Mouse (Mus musculus): ENCODE results near the gene Stard5. TPM values are rescaled to one million over a fixed set of nuclear protein-coding genes. Genes with fewer than 3 reads are reported as not detected.

Gene Stard5
- polyA plus RNA-seq, 1 experiment from 2014 or later: 21.5 TPM

DNA sequence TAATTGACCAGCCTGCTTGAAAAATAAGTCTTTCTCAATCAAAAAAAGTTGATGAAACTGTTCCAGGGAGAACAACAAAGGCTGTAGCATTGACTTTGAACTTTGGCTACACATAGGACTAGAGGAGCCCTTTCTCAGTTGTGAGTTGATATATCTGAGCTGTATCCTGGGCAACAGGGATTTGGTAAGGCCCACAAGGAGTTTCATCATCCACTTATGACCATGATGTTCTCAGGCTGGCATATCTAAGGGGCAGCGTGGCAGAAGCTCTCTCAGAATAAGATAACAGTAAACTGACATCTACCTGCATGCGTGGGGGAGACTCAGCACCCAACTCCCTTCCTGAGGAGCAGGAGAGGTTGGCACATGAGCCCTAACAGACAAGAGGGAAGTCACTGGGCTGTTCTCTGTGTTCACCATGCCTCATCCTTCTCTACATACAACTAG lies 21.9 kb downstream of the Stard5 start:
- WGBS: 84% methylated on average over 2 of the region's 2 CpGs
- no peak overlapping the region for H3K27ac ChIP-seq (ENCODE audit: low read length)
- H3K36me3 ChIP-seq (ENCODE audit: control insufficient read depth, insufficient read depth, low read length): no peaks in the 10 kb centered on the region
- no peak overlapping the region for H3K4me3 ChIP-seq (ENCODE audit: low read depth, low read length)
- ATAC-seq (ENCODE audit: insufficient number of reproducible peaks, insufficient read depth, low FRiP score, low read depth): no peak
- no peaks in the 10 kb centered on the region for H3K27me3 ChIP-seq (ENCODE audit: control insufficient read depth, insufficient read depth, low read length)
- H3K9me3 ChIP-seq (ENCODE audit: control insufficient read depth, low read depth, low read length): no peaks in the 10 kb centered on the region
- H3K9ac ChIP-seq (replicated peaks; ENCODE audit: low read depth, low read length): no peak overlapping the region
- H3K4me2 ChIP-seq (replicated peaks; ENCODE audit: low read depth, low read length): no peak overlapping the region
- peaks cover 4% of the 10 kb centered on the region; the same call in 1 of the 2 replicates for H3K4me1 ChIP-seq (ENCODE audit: control insufficient read depth, insufficient read depth, low read length)

DNA sequence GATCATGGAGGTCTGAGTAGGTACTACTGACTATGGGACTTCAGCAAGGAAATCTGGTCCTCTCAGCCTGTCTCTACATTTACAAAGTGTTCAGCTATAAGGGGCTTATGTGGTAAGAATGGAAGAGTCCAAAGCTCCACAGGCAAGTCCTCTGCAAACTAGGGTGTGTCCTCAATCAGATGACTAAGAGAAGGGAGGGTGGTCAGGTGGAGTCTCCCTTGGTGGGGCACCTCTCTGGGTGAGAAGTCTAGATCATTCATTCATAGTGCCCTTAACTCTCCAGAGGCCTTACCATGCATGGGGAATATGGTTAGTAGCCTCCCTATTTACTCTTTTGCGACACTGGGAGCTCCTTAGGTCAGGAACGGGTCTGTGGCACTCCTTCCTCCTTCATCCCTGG lies 22.4 kb downstream of the Stard5 start:
- no peaks in the 10 kb centered on the region for H3K36me3 ChIP-seq (ENCODE audit: control insufficient read depth, insufficient read depth, low read length)
- no peak for ATAC-seq (ENCODE audit: insufficient number of reproducible peaks, insufficient read depth, low FRiP score, low read depth)
- H3K4me2 ChIP-seq (replicated peaks; ENCODE audit: low read depth, low read length): no peak overlapping the region
- no peak overlapping the region for H3K27ac ChIP-seq (ENCODE audit: low read length)
- no peak overlapping the region for H3K4me3 ChIP-seq (ENCODE audit: low read depth, low read length)
- no peaks in the 10 kb centered on the region for H3K27me3 ChIP-seq (ENCODE audit: control insufficient read depth, insufficient read depth, low read length)
- no peak overlapping the region for H3K9ac ChIP-seq (replicated peaks; ENCODE audit: low read depth, low read length)
- no peaks in the 10 kb centered on the region for H3K9me3 ChIP-seq (ENCODE audit: control insufficient read depth, low read depth, low read length)
- 79% methylated on average over 2 of the region's 2 CpGs for WGBS
- no peaks in the 10 kb centered on the region for H3K4me1 ChIP-seq (ENCODE audit: control insufficient read depth, insufficient read depth, low read length)

DNA sequence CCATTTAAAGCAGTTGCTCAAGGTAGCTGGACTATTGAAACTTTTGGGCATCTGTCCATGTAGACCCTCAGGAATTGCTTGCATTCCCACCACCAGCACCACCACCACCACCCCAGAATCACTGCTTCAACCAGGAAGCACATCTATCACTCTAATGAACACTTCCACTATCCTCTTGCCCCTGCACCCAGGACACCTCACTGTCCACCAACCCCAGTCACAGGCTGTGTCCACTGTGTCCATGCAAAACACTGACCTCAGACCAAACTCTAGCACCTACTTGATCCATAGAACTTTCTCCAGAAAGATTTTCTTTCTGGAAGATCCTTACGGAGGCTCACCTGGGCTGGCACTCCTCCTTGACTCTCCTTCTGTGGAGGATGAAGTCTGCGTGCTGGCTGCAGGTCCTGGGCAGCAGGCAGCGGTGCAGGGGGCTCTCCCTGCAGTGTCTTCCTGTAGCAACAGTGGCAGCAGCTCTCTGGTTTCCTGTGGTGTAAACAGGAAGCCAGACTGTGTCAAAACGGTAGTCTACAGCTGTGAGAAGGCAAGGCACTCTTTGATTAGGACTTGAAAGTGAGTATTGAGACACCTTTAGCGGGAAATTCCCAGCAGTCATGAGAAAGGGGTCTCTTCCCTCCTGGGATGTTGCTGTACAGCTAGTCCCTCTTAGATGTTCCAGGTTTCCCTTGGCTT lies 23.3 kb downstream of the Stard5 start:
- H3K27ac ChIP-seq (ENCODE audit: low read length): peak overlapping the region; percentile 45; the same call in 1 of the 2 replicates
- H3K27me3 ChIP-seq (ENCODE audit: control insufficient read depth, insufficient read depth, low read length): no peaks in the 10 kb centered on the region
- no peak overlapping the region for H3K9ac ChIP-seq (replicated peaks; ENCODE audit: low read depth, low read length)
- no peaks in the 10 kb centered on the region for H3K9me3 ChIP-seq (ENCODE audit: control insufficient read depth, low read depth, low read length)
- H3K4me2 ChIP-seq (replicated peaks; ENCODE audit: low read depth, low read length): 0 out of 2 replicates have a peak overlapping the region, but pooled peaks have one; percentile 2
- no peak for ATAC-seq (ENCODE audit: insufficient number of reproducible peaks, insufficient read depth, low FRiP score, low read depth)
- H3K36me3 ChIP-seq (ENCODE audit: control insufficient read depth, insufficient read depth, low read length): no peaks in the 10 kb centered on the region
- no peak overlapping the region for H3K4me3 ChIP-seq (ENCODE audit: low read depth, low read length)
- no peaks in the 10 kb centered on the region for H3K4me1 ChIP-seq (ENCODE audit: control insufficient read depth, insufficient read depth, low read length)
- WGBS: 50% methylated on average over 5 of the region's 5 CpGs

DNA sequence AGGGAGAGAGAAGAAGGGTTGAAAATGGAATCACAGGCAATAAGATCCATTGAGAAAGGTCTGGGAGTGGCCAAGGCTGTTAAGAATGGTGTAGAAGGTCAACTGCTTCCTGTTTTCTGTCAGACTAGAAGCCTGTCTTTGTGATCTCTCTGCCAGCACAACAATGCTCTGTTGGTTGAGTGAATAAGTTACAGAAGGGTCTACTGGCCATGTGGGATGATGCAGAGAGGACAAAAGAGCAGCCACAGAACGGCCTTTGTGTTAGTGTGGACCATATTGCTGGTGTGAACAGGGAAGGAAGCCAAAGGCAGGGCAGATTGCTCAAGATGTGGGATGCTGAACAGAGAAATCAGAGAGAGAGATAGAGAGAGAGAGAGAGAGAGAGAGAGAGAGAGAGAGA lies 27.0 kb downstream of the Stard5 start:
- Histone ChIP-seq H3K4me1 (ENCODE audit: control insufficient read depth, insufficient read depth, low read length) (no peaks in the 10 kb centered on the region), H3K4me2 (replicated peaks; ENCODE audit: low read depth, low read length) (no peak overlapping the region), H3K27me3 (ENCODE audit: control insufficient read depth, insufficient read depth, low read length) (no peaks in the 10 kb centered on the region), H3K4me3 (ENCODE audit: low read depth, low read length) (no peak overlapping the region), H3K9ac (replicated peaks; ENCODE audit: low read depth, low read length) (no peak overlapping the region), H3K9me3 (ENCODE audit: control insufficient read depth, low read depth, low read length) (no peaks in the 10 kb centered on the region), H3K27ac (ENCODE audit: low read length) (no peak overlapping the region; the same call in 1 of the 2 replicates), H3K36me3 (ENCODE audit: control insufficient read depth, insufficient read depth, low read length) (no peaks in the 10 kb centered on the region)
- ATAC-seq (ENCODE audit: insufficient number of reproducible peaks, insufficient read depth, low FRiP score, low read depth): no peak
- 86% methylated on average over 1 of the region's 1 CpGs for WGBS

DNA sequence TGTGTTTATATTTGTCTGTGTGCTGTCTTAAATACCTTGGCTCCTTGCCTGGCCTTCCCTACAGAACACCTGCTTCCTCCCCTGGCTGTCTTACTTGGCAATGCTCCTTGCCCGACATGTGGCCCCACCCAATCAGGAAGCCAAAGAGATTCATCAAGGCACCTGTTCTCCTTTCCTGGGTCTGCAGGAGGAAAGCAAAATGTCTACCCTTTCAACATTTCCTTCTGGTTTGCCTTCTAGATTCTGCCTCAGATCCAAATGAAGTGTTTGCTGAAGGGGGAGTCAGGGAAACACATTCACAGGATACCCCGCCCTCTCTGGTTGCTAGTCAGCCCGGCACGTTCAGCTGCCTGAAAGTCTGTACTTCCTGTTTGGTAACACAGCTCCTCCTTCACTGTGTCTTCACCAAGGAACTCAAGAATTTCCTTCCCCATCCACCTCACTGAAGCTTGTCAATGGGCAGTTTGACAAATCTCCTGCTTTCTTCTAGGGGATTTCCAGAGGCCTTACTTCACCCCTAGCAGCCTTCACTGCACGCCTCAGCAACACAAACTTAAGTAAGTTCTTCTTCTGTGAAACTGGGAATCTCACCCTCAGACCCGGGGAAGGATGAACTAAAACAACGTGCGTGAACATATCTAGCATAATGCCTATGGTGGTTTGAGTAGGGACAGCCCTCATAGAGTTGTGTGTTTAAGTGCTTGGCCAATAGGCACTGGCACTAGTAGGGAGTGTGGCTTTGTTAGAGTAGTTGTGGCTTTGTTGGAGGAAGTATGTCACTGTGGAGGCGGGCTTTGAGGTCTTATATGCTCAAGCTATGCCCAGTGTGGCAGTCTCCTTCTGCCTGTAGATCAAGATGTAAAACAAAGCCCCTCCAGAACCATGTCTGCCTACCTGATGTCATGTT lies 27.7 kb downstream of the Stard5 start:
- Histone ChIP-seq H3K9ac (replicated peaks; ENCODE audit: low read depth, low read length) (no peak overlapping the region), H3K27me3 (ENCODE audit: control insufficient read depth, insufficient read depth, low read length) (no peaks in the 10 kb centered on the region), H3K4me1 (ENCODE audit: control insufficient read depth, insufficient read depth, low read length) (no peaks in the 10 kb centered on the region), H3K9me3 (ENCODE audit: control insufficient read depth, low read depth, low read length) (no peaks in the 10 kb centered on the region), H3K4me2 (replicated peaks; ENCODE audit: low read depth, low read length) (no peak overlapping the region), H3K27ac (ENCODE audit: low read length) (peak overlapping the region; percentile 56; the same call in 1 of the 2 replicates), H3K36me3 (ENCODE audit: control insufficient read depth, insufficient read depth, low read length) (no peaks in the 10 kb centered on the region), H3K4me3 (ENCODE audit: low read depth, low read length) (no peak overlapping the region)
- no peak for ATAC-seq (ENCODE audit: insufficient number of reproducible peaks, insufficient read depth, low FRiP score, low read depth)
- 73% methylated on average over 9 of the region's 9 CpGs for WGBS

DNA sequence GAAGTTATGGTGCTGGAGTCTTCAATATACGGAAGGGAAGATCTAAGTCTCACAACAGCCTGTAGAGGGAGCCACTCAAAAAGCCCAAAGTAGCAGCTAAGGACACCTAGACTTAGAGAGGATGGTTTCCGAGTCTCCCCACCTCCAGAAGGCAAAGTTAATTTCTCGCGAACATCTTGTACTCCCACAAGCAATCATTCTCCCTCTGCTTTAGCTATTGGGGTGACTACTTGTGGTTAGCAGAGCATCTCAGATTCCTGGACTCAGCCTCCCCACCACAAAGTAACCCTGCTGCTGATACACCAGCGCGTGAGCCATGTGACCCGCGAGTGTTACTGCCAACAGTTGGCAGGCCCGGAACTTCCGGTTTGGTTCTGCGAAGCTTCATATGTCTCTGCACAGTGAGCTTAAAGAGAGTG lies 28.5 kb downstream of the Stard5 start:
- H3K36me3 ChIP-seq (ENCODE audit: control insufficient read depth, insufficient read depth, low read length): no peaks in the 10 kb centered on the region
- no peak overlapping the region for H3K4me2 ChIP-seq (replicated peaks; ENCODE audit: low read depth, low read length)
- no peak overlapping the region for H3K9ac ChIP-seq (replicated peaks; ENCODE audit: low read depth, low read length)
- H3K9me3 ChIP-seq (ENCODE audit: control insufficient read depth, low read depth, low read length): no peaks in the 10 kb centered on the region
- H3K4me1 ChIP-seq (ENCODE audit: control insufficient read depth, insufficient read depth, low read length): no peaks in the 10 kb centered on the region
- H3K27ac ChIP-seq (ENCODE audit: low read length): no peak overlapping the region
- H3K4me3 ChIP-seq (ENCODE audit: low read depth, low read length): no peak overlapping the region
- no peaks in the 10 kb centered on the region for H3K27me3 ChIP-seq (ENCODE audit: control insufficient read depth, insufficient read depth, low read length)
- ATAC-seq (ENCODE audit: insufficient number of reproducible peaks, insufficient read depth, low FRiP score, low read depth): no peak
- WGBS: 90% methylated on average over 11 of the region's 11 CpGs

DNA sequence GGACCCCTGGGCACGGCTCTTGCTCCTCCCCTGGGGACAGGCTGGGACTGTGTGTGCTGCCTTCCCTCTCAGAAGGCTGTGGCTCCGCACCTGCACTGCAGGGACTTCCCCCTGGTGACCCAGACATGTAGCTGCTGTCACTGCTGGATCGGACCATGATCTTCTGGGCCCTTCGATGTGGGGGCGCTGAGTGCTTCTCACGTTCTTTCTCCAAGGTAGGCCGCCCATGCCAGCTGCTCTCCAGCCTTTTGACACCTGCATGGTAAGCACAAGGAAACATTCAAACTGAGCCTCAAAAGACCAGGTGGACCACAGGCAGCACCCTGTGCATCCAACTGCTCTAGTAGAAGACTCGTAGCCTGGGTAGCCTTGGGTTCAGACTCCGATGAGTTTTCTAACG lies 29.3 kb downstream of the Stard5 start:
- whole genome bisulfite sequencing: 90% methylated on average over 10 of the region's 10 CpGs
- no peaks in the 10 kb centered on the region for H3K27me3 ChIP-seq (ENCODE audit: control insufficient read depth, insufficient read depth, low read length)
- no peak overlapping the region for H3K4me2 ChIP-seq (replicated peaks; ENCODE audit: low read depth, low read length)
- H3K36me3 ChIP-seq (ENCODE audit: control insufficient read depth, insufficient read depth, low read length): no peaks in the 10 kb centered on the region
- H3K27ac ChIP-seq (ENCODE audit: low read length): no peak overlapping the region
- no peaks in the 10 kb centered on the region for H3K4me1 ChIP-seq (ENCODE audit: control insufficient read depth, insufficient read depth, low read length)
- H3K4me3 ChIP-seq (ENCODE audit: low read depth, low read length): no peak overlapping the region
- H3K9me3 ChIP-seq (ENCODE audit: control insufficient read depth, low read depth, low read length): no peaks in the 10 kb centered on the region
- ATAC-seq (ENCODE audit: insufficient number of reproducible peaks, insufficient read depth, low FRiP score, low read depth): no peak
- no peak overlapping the region for H3K9ac ChIP-seq (replicated peaks; ENCODE audit: low read depth, low read length)

DNA sequence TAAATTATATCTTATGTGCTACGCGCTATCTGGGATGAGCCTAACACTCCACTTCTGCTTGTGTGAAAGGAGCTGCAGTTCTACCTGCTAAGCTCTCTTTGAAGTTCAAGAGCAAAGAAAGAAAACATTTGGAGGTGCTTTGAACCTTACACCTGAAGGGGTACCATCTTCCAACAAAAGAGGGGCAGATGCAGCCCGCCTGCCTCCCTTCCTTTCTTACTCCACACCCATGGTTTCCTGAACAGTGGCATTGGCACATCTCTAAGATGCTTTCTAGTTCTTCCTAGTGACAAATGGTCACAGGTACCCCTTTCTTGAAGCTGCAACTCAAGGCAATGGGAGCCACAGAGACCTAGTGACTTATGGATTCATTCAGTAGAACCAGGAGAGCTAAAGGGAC lies 30.0 kb downstream of the Stard5 start:
- Histone ChIP-seq H3K36me3 (ENCODE audit: control insufficient read depth, insufficient read depth, low read length) (no peaks in the 10 kb centered on the region), H3K27me3 (ENCODE audit: control insufficient read depth, insufficient read depth, low read length) (no peaks in the 10 kb centered on the region), H3K4me3 (ENCODE audit: low read depth, low read length) (no peak overlapping the region), H3K9ac (replicated peaks; ENCODE audit: low read depth, low read length) (no peak overlapping the region), H3K9me3 (ENCODE audit: control insufficient read depth, low read depth, low read length) (no peaks in the 10 kb centered on the region), H3K4me2 (replicated peaks; ENCODE audit: low read depth, low read length) (no peak overlapping the region), H3K27ac (ENCODE audit: low read length) (no peak overlapping the region), H3K4me1 (ENCODE audit: control insufficient read depth, insufficient read depth, low read length) (no peaks in the 10 kb centered on the region)
- no peak for ATAC-seq (ENCODE audit: insufficient number of reproducible peaks, insufficient read depth, low FRiP score, low read depth)
- WGBS: 95% methylated on average over 3 of the region's 3 CpGs

Data from stomach, embryonic 14.5 days (tissue).